Mouse (Mus musculus): ENCODE measurements around the gene Cntn1.

DNA sequence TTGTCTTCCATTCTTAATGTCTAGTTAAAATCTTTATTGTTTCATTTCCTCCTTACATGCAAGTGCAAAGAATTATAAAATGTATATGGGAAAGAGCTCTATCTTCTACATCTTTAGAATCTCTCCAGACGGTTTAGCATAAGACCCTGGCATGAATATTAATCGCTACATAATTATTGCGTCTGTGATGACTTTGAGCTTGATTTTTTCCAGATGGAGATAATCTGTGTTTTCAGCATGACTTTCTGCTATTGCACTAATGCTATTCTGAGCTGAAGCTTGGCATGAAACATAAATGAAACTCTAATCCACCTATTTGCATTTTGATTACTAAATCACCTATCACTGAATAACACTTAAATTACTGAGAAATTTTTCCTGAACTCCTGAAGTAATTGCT, 82.0 kb downstream of the Cntn1 start:
- no peak for TF ChIP-seq GATA1 (IDR thresholded peaks at IDR 0.05; ENCODE audit: borderline replicate concordance, low read length)
- TF ChIP-seq CTCF (IDR thresholded peaks at IDR 0.05; ENCODE audit: low read depth, low read length), result no peak

Data from G1E (cell line).